Mouse (Mus musculus) liver, postnatal 0 days (tissue): ENCODE data around the gene Pomgnt1.

Experiments used
- CTCF ChIP-seq: sonication (generic); IDR thresholded peaks from 2 replicates; pipeline ENCODE4 v1.5.1; 2016; ENCODE audit warnings: antibody characterized with exemption, low read depth
- EP300 ChIP-seq: IDR thresholded peaks from 2 replicates; pipeline ENCODE4 v1.6.1; 2016; ENCODE audit warnings: antibody characterized with exemption, low read depth, mild to moderate bottlenecking

GRCm38 (mm10) chr4:116182745-116183144, 59.1 kb downstream of the Pomgnt1 start:
- TF ChIP-seq CTCF (no peak), EP300 (no peak)
